Mouse (Mus musculus): Measurements from ENCODE around the gene Epha6. TPM values are rescaled to one million over a fixed set of nuclear protein-coding genes. Genes with fewer than 3 reads are reported as not detected.
A peak's percentile ranks its signal among the peaks of the same experiment; 100 is the strongest.

The Epha6 gene
- polyA plus RNA-seq, 2 experiments from 2014 or later: not detected

GRCm38 (mm10) chr16:59639102-59639691 is 966.1 kb downstream of the Epha6 start, which contains the start of gene Arl6:
Gene Arl6, minus strand, starts transcription at chr16:59639391.
- peak; percentile 95 for ATAC-seq

GRCm38 (mm10) chr16:59634598-59634997 is 970.7 kb downstream of the Epha6 start:
- ATAC-seq: no peak

GRCm38 (mm10) chr16:59621554-59621953 is 983.8 kb downstream of the Epha6 start:
- no peak for ATAC-seq

DNA sequence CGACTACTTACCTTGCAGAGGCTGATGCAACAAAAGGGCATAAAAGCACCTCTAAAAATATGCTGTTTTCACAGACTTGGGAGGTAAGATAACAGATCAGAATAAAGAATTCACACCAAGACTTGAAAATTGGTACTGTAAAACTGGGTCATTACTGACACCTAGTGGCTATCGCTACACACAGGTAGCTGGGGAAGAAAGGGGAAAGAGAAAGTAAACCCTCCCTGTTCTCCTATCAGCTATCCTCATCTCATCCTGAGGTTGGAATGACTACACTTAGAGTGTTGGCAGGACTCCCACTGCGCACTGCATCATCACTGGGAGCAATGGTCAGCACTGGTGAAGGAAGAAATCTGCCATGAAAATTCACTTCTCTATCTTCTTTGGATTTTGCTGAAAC is 988.2 kb downstream of the Epha6 start:
- ATAC-seq: peak; percentile 94

DNA sequence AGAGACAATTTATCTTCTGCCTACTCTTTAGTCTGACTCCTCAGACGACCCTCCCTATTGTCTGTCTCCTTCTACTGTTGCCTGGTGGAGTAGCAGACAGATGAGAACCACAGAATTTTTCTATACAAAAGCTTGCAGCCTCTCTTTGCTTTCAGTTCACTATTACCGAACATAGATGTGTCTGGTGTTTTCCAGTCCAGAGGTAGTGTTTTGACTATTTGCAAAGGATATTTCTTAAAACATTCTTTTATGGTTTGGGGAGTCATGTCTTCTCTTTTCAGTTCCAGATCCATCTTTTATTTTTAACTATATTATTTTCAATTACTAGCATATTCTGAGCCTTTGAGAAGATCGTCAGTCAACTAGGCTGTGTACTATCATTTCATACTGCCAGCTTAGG is 989.7 kb downstream of the Epha6 start:
- ATAC-seq: no peak

GRCm38 (mm10) chr16:59610750-59611149 is 994.6 kb downstream of the Epha6 start:
- ATAC-seq: no peak

- no peak for ATAC-seq
Measured at GRCm38 (mm10) chr16:59604078-59604781, 1001.1 kb downstream of the Epha6 start.

Data from CD4-positive, CD25-positive, alpha-beta regulatory T cell, adult 4 months (primary cell).